Mouse (Mus musculus) heart, embryonic 11.5 days (tissue): ENCODE results near the gene Tubgcp4. TPM values are rescaled to one million over a fixed set of nuclear protein-coding genes. Genes with fewer than 3 reads are reported as not detected.
"Not testable (repeated sequence)": the region's sequence is repeated elsewhere in the genome, so short reads cannot be mapped to it uniquely, and the experiment has no call there.

ENCODE experiments used
- ATAC-seq: fragments of 200-750 bp; cut with Nextera tagmentation; replicated peaks from 2 replicates; pipeline ENCODE4 v1.8.0; 2017; ENCODE audit warnings: moderate library complexity; ENCODE audit not compliant: insufficient number of reproducible peaks, low FRiP score, low TSS enrichment
- H3K27ac ChIP-seq: fragments of 300-500 bp; sonication (generic); 2 replicates; pipeline ENCODE4 v1.5.1; 2014; ENCODE audit warnings: mild to moderate bottlenecking, low read depth, low read length
- H3K27me3 ChIP-seq: fragments of 300-500 bp; sonication (generic); 2 replicates; pipeline ENCODE4 v1.6.1; 2014; ENCODE audit warnings: mild to moderate bottlenecking, low read length, mixed read lengths; ENCODE audit not compliant: control insufficient read depth, insufficient read depth
- H3K36me3 ChIP-seq: fragments of 300-500 bp; sonication (generic); 2 replicates; pipeline ENCODE4 v1.6.1; 2014; ENCODE audit warnings: mild to moderate bottlenecking, low read length, moderate library complexity, mixed read lengths; ENCODE audit not compliant: control insufficient read depth, insufficient read depth
- H3K4me1 ChIP-seq: fragments of 300-500 bp; sonication (generic); 2 replicates; pipeline ENCODE4 v1.6.1; 2014; ENCODE audit warnings: low read length; ENCODE audit not compliant: control insufficient read depth, insufficient read depth
- H3K4me2 ChIP-seq: fragments of 300-500 bp; sonication (generic); 2 replicates; pipeline ENCODE4 v1.6.1; 2014; ENCODE audit warnings: mild to moderate bottlenecking, moderate library complexity
- H3K4me3 ChIP-seq: fragments of 300-500 bp; sonication (generic); 2 replicates; pipeline ENCODE4 v1.5.1; 2014; ENCODE audit warnings: low read depth, low read length
- H3K9ac ChIP-seq: fragments of 300-500 bp; sonication (generic); 2 replicates; pipeline ENCODE4 v1.6.1; 2014; ENCODE audit warnings: mild to moderate bottlenecking, low read depth, low read length, moderate library complexity
- H3K9me3 ChIP-seq: fragments of 300-500 bp; sonication (generic); replicated peaks from 2 replicates; pipeline ENCODE4 v1.6.1; 2016; ENCODE audit warnings: low read length; ENCODE audit not compliant: control insufficient read depth
- WGBS: fragments of 180-500 bp; shearing (Covaris S2); extraction: QIAGEN DNeasy Blood & Tissue Kit; methylation state at CpG from one replicate; pipeline ENCODE4 v1.1.7; 2014; ENCODE audit not compliant: insufficient replicate concordance; 5-methylcytosine and 5-hydroxymethylcytosine counted together
- polyA plus RNA-seq: library from polyadenylated mRNA; unstranded; fragments of >200 nt; fragmentation: Nextera tagmentation; extraction: Ambion mirVana; gene quantifications from 2 replicates; pipeline ENCODE4 v1.2.1, GENCODE M21; 2014

Gene Tubgcp4
- 41.0 and 44.9 TPM in 2 replicates for polyA plus RNA-seq

- Histone ChIP-seq H3K4me1 (peaks cover 15% of the 10 kb centered on the region), H3K36me3 (no peaks in the 10 kb centered on the region; the same call in 1 of the 2 replicates), H3K27ac (peak within 1 kb of the TSS; percentile 76), H3K9ac (peak within 1 kb of the TSS; percentile 93), H3K9me3 (no peaks in the 10 kb centered on the region), H3K4me2 (peak within 1 kb of the TSS; percentile 96), H3K27me3 (no peaks in the 10 kb centered on the region), H3K4me3 (peak within 1 kb of the TSS; percentile 97)
- peak; percentile 28 for ATAC-seq
- under 1% methylated on average over 33 of the region's 38 CpGs for WGBS
These were observed at the start of gene Tubgcp4 for GRCm38 (mm10) chr2:121170481-121170971. TSS of gene Tubgcp4 (plus strand) at chr2:121170654.

GRCm38 (mm10) chr2:121126302-121126701 lies 44.2 kb upstream of the Tubgcp4 start:
- 81% methylated on average over 5 of the region's 5 CpGs for WGBS
- H3K4me3 ChIP-seq, H3K4me1 ChIP-seq, H3K27me3 ChIP-seq, H3K27ac ChIP-seq, H3K36me3 ChIP-seq, H3K9ac ChIP-seq, ATAC-seq, H3K9me3 ChIP-seq, H3K4me2 ChIP-seq: not testable (repeated sequence)

GRCm38 (mm10) chr2:121127536-121127935 lies 42.9 kb upstream of the Tubgcp4 start:
- H3K9ac ChIP-seq = no peak overlapping the region

GRCm38 (mm10) chr2:121128865-121129620 lies 41.4 kb upstream of the Tubgcp4 start:
- ATAC-seq = no peak
- Histone ChIP-seq H3K9me3 (no peaks in the 10 kb centered on the region), H3K4me3 (no peak overlapping the region), H3K9ac (no peak overlapping the region), H3K4me1 (no peaks in the 10 kb centered on the region), H3K4me2 (no peak overlapping the region), H3K36me3 (no peaks in the 10 kb centered on the region), H3K27me3 (no peaks in the 10 kb centered on the region), H3K27ac (no peak overlapping the region)
- WGBS = 64% methylated on average over 9 of the region's 9 CpGs

More at GRCm38 (mm10) chr2:121127536-121127935, 42.9 kb upstream of the Tubgcp4 start:
- H3K9me3 ChIP-seq = no peaks in the 10 kb centered on the region
- H3K4me2 ChIP-seq = no peak overlapping the region
- 86% methylated on average over 1 of the region's 1 CpGs for WGBS
- H3K4me3 ChIP-seq = no peak overlapping the region
- no peak overlapping the region for H3K27ac ChIP-seq
- H3K4me1 ChIP-seq = no peaks in the 10 kb centered on the region
- no peaks in the 10 kb centered on the region for H3K36me3 ChIP-seq
- ATAC-seq = no peak
- no peaks in the 10 kb centered on the region for H3K27me3 ChIP-seq

- no peaks in the 10 kb centered on the region for H3K4me1 ChIP-seq
- 63% methylated on average over 1 of the region's 1 CpGs for WGBS
- ATAC-seq = no peak
- no peak overlapping the region for H3K4me2 ChIP-seq
- H3K4me3 ChIP-seq = no peak overlapping the region
- H3K27me3 ChIP-seq = no peaks in the 10 kb centered on the region
- no peak overlapping the region for H3K27ac ChIP-seq
- no peaks in the 10 kb centered on the region for H3K9me3 ChIP-seq
- no peaks in the 10 kb centered on the region for H3K36me3 ChIP-seq
- H3K9ac ChIP-seq = no peak overlapping the region
These were observed 37.6 kb upstream of the Tubgcp4 start for GRCm38 (mm10) chr2:121132822-121133221.

- Histone ChIP-seq H3K4me2 (no peak overlapping the region), H3K27ac (no peak overlapping the region), H3K9me3 (no peaks in the 10 kb centered on the region), H3K36me3 (peaks cover 9% of the 10 kb centered on the region), H3K4me3 (no peak overlapping the region), H3K4me1 (peaks cover 18% of the 10 kb centered on the region), H3K9ac (no peak overlapping the region), H3K27me3 (no peaks in the 10 kb centered on the region)
- 95% methylated on average over 4 of the region's 4 CpGs for WGBS
- no peak for ATAC-seq
These were observed 33.1 kb upstream of the Tubgcp4 start for GRCm38 (mm10) chr2:121137371-121137770.

GRCm38 (mm10) chr2:121139266-121140017 lies 31.0 kb upstream of the Tubgcp4 start:
- H3K4me1 ChIP-seq = peaks cover 18% of the 10 kb centered on the region
- H3K9ac ChIP-seq = peak overlapping the region; percentile 75
- 46% methylated on average over 29 of the region's 29 CpGs for WGBS
- no peaks in the 10 kb centered on the region for H3K27me3 ChIP-seq
- no peaks in the 10 kb centered on the region for H3K9me3 ChIP-seq
- H3K4me3 ChIP-seq = peak overlapping the region; percentile 65
- peaks cover 9% of the 10 kb centered on the region for H3K36me3 ChIP-seq
- H3K27ac ChIP-seq = peak overlapping the region; percentile 88
- ATAC-seq = no peak; the same call in 1 of the 2 replicates
- H3K4me2 ChIP-seq = peak overlapping the region; percentile 88

- peak within 1 kb of the TSS; percentile 65 for H3K4me3 ChIP-seq
- peak; percentile 90 for ATAC-seq
- H3K9me3 ChIP-seq = no peaks in the 10 kb centered on the region
- H3K4me2 ChIP-seq = peak within 1 kb of the TSS; percentile 88
- WGBS = under 1% methylated on average over 84 of the region's 87 CpGs
- H3K27me3 ChIP-seq = no peaks in the 10 kb centered on the region
- peaks cover 9% of the 10 kb centered on the region for H3K36me3 ChIP-seq
- peaks cover 18% of the 10 kb centered on the region for H3K4me1 ChIP-seq
- peak within 1 kb of the TSS; percentile 88 for H3K27ac ChIP-seq
- peak within 1 kb of the TSS; percentile 77 for H3K9ac ChIP-seq
These were observed 30.2 kb upstream of the Tubgcp4 start, which contains the start of the genes Adal and Lcmt2 for GRCm38 (mm10) chr2:121140018-121140882. TSS of gene Adal (plus strand) at chr2:121140428. TSS of gene Lcmt2 (minus strand) at chr2:121140653.
